Mouse (Mus musculus): ENCODE measurements around the gene Tdgf1. TPM values are rescaled to one million over a fixed set of nuclear protein-coding genes. Genes with fewer than 3 reads are reported as not detected.

Gene Tdgf1
- total and polyA plus RNA-seq, 3 experiments = not detected

DNA sequence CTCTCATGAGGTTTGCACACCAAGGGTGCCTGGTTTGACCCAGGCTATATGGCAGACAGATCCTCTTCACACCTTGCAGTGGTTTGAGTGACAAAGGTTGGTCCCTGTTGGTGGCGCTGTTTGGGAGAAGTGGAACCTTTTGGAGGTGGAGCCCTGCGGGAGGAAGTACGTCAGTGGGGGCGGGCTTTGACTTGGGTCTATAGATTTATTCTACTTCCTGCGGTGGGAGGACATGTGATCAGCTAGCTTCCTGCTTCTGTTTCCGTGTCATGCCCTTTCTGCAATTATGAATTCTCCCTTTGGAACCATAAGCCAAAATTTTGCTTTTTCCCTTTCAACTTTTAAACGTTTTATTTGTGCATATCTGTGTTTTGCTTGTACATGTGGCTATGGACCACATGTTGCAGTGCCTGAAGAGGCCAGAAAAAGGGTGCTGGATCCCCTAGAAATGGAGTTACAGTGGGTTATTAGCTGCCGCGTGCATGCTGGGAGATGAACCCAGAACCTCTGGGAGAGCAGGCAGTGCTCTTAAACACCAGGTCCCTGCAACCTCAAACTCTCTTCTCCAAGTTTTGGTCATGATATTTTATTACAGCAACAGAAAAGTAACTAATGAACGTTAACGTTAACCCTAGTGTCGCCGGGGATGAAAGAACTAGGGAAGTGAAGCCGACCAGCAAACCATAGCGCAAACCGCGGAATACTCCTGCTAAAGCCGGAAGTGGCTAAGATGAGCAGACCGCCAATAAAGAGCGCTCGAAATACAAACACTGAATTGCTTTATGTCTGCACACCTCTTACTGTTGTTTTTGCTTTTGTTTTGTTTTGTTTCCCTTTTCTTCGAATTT is 19.3 kb upstream of the Tdgf1 start:
- Histone ChIP-seq H3K4me1 (ENCODE audit: control insufficient read depth in 1 of 2, insufficient read depth in 2 of 2, low read length in 2 of 2) (no peaks in the 10 kb centered on the region), H3K9me3 (replicated peaks; ENCODE audit: insufficient read depth, low read length) (no peaks in the 10 kb centered on the region), H3K36me3 (ENCODE audit: control insufficient read depth in 1 of 2, insufficient read depth in 2 of 2, low read length in 2 of 2) (no peaks in the 10 kb centered on the region), H3K27me3 (ENCODE audit: control insufficient read depth in 1 of 2, insufficient read depth in 2 of 2, low read length in 2 of 2) (no peaks in the 10 kb centered on the region), H3K4me3 (ENCODE audit: control insufficient read depth in 1 of 2, insufficient read depth in 1 of 2, low read depth in 2 of 2, low read length in 2 of 2) (no peak overlapping the region), H3K9ac (ENCODE audit: control insufficient read depth, low read depth, low read length, poor library complexity, severe bottlenecking) (no peak overlapping the region), H3K79me2 (ENCODE audit: control insufficient read depth, insufficient read depth, low read length, poor library complexity) (no peaks in the 10 kb centered on the region), H3K27ac (ENCODE audit: control insufficient read depth, low read depth, low read length) (no peak overlapping the region)
- DNase-seq (ENCODE audit: low read depth, low spot score) = no peak
- TF ChIP-seq MAX (IDR thresholded peaks at IDR 0.05; ENCODE audit: low read length) (no peak), TBP (IDR thresholded peaks at IDR 0.05; ENCODE audit: low read depth, low read length) (no peak), ZKSCAN1 (IDR thresholded peaks at IDR 0.05; ENCODE audit: low read depth, low read length) (no peak), POLR2AphosphoS5 (IDR thresholded peaks at IDR 0.05; ENCODE audit: borderline replicate concordance, low read depth, low read length) (no peak), UBTF (IDR thresholded peaks at IDR 0.05; ENCODE audit: borderline replicate concordance, insufficient read depth, low read depth, low read length) (no peak), USF2 (IDR thresholded peaks at IDR 0.05; ENCODE audit: borderline replicate concordance in 1 of 2, insufficient read depth in 1 of 2, low read depth in 1 of 2, low read length in 2 of 2) (no peak), CTCF (IDR thresholded peaks at IDR 0.05 in 2 of 3, conservative IDR thresholded peaks at IDR 0.05 in 1 of 3; ENCODE audit: control insufficient read depth in 1 of 3, insufficient read depth in 1 of 3, low read depth in 2 of 3, low read length in 3 of 3, poor library complexity in 1 of 3, severe bottlenecking in 1 of 3) (no peak), USF1 (IDR thresholded peaks at IDR 0.05; ENCODE audit: low read depth, low read length) (no peak), SMC3 (IDR thresholded peaks at IDR 0.05; ENCODE audit: low read depth, low read length) (no peak), ZMIZ1 (IDR thresholded peaks at IDR 0.05; ENCODE audit: low read depth, low read length) (no peak), JUND (IDR thresholded peaks at IDR 0.05; ENCODE audit: low read depth, low read length) (no peak)

- no peaks in the 10 kb centered on the region for H3K79me2 ChIP-seq (ENCODE audit: control insufficient read depth, insufficient read depth, low read length, poor library complexity)
- no peaks in the 10 kb centered on the region for H3K27me3 ChIP-seq (ENCODE audit: control insufficient read depth in 1 of 2, insufficient read depth in 2 of 2, low read length in 2 of 2)
- no peaks in the 10 kb centered on the region for H3K36me3 ChIP-seq (ENCODE audit: control insufficient read depth in 1 of 2, insufficient read depth in 2 of 2, low read length in 2 of 2)
- H3K4me3 ChIP-seq (ENCODE audit: control insufficient read depth in 1 of 2, insufficient read depth in 1 of 2, low read depth in 2 of 2, low read length in 2 of 2) = no peak overlapping the region
- H3K9ac ChIP-seq (ENCODE audit: control insufficient read depth, low read depth, low read length, poor library complexity, severe bottlenecking) = no peak overlapping the region
- no peak for TF ChIP-seq POLR2AphosphoS2 (IDR thresholded peaks at IDR 0.05; ENCODE audit: low read length)
- no peak for TF ChIP-seq BHLHE40 (IDR thresholded peaks at IDR 0.05; ENCODE audit: borderline replicate concordance, low read depth, low read length)
- no peak for TF ChIP-seq MEF2A (IDR thresholded peaks at IDR 0.05; ENCODE audit: extremely low read depth, insufficient replicate concordance, low read depth, low read length, poor library complexity, severe bottlenecking)
- no peak for TF ChIP-seq RCOR1 (IDR thresholded peaks at IDR 0.05; ENCODE audit: low read depth, low read length)
- no peak for TF ChIP-seq POLR2A (IDR thresholded peaks at IDR 0.05; ENCODE audit: control insufficient read depth in 1 of 2, insufficient read depth in 1 of 2, low read depth in 1 of 2, low read length in 2 of 2, poor library complexity in 1 of 2)
- TF ChIP-seq TBP (IDR thresholded peaks at IDR 0.05; ENCODE audit: low read depth, low read length) = no peak
- no peak for TF ChIP-seq SMC3 (IDR thresholded peaks at IDR 0.05; ENCODE audit: low read depth, low read length)
- no peak for TF ChIP-seq JUND (IDR thresholded peaks at IDR 0.05; ENCODE audit: low read depth, low read length)
- TF ChIP-seq EP300 (IDR thresholded peaks at IDR 0.05; ENCODE audit: low read depth in 1 of 2, low read length in 2 of 2) = no peak
- no peak for TF ChIP-seq USF2 (IDR thresholded peaks at IDR 0.05; ENCODE audit: borderline replicate concordance in 1 of 2, insufficient read depth in 1 of 2, low read depth in 1 of 2, low read length in 2 of 2)
- no peak for TF ChIP-seq CTCF (IDR thresholded peaks at IDR 0.05 in 2 of 3, conservative IDR thresholded peaks at IDR 0.05 in 1 of 3; ENCODE audit: control insufficient read depth in 1 of 3, insufficient read depth in 1 of 3, low read depth in 2 of 3, low read length in 3 of 3, poor library complexity in 1 of 3, severe bottlenecking in 1 of 3)
- TF ChIP-seq RAD21 (IDR thresholded peaks at IDR 0.05; ENCODE audit: low read depth, low read length) = no peak
- H3K27ac ChIP-seq (ENCODE audit: control insufficient read depth, low read depth, low read length) = no peak overlapping the region
- no peak for DNase-seq (ENCODE audit: low read depth, low spot score)
- no peaks in the 10 kb centered on the region for H3K9me3 ChIP-seq (replicated peaks; ENCODE audit: insufficient read depth, low read length)
- H3K4me1 ChIP-seq (ENCODE audit: control insufficient read depth in 1 of 2, insufficient read depth in 2 of 2, low read length in 2 of 2) = no peaks in the 10 kb centered on the region
These were observed 17.7 kb upstream of the Tdgf1 start for GRCm38 (mm10) chr9:110963566-110964115.

All from MEL (cell line).